Mouse (Mus musculus) neural tube, embryonic 11.5 days (tissue): ENCODE measurements around the gene 4930432K21Rik. TPM values are rescaled to one million over a fixed set of nuclear protein-coding genes. Genes with fewer than 3 reads are reported as not detected.

Source experiments
- ATAC-seq: fragments of 200-750 bp; cut with Nextera tagmentation; 2 replicates; pipeline ENCODE4 v1.8.0; 2017; ENCODE audit warnings: moderate number of reproducible peaks, mild to moderate bottlenecking, moderate TSS enrichment, moderate library complexity; ENCODE audit not compliant: insufficient read depth, low FRiP score, low TSS enrichment
- DNase-seq: peaks from one replicate; pipeline ENCODE4 v3.0.0-alpha.2; 2015; ENCODE audit warnings: low spot score
- H3K27ac ChIP-seq: fragments of 300-500 bp; sonication (generic); 2 replicates; pipeline ENCODE4 v1.5.1; 2014; ENCODE audit warnings: low read depth, mild to moderate bottlenecking, low read length
- H3K27me3 ChIP-seq: fragments of 300-500 bp; sonication (generic); 2 replicates; pipeline ENCODE4 v1.6.1; 2014; ENCODE audit warnings: mild to moderate bottlenecking, low read length, mixed read lengths; ENCODE audit not compliant: control insufficient read depth, insufficient read depth
- H3K36me3 ChIP-seq: fragments of 300-500 bp; sonication (generic); 2 replicates; pipeline ENCODE4 v1.6.1; 2014; ENCODE audit warnings: mild to moderate bottlenecking, low read length, moderate library complexity, mixed read lengths; ENCODE audit not compliant: control insufficient read depth, insufficient read depth
- H3K4me1 ChIP-seq: fragments of 300-500 bp; sonication (generic); 2 replicates; pipeline ENCODE4 v1.6.1; 2014; ENCODE audit warnings: low read length, mixed read lengths; ENCODE audit not compliant: control insufficient read depth, insufficient read depth
- H3K4me2 ChIP-seq: fragments of 300-500 bp; sonication (generic); 2 replicates; pipeline ENCODE4 v1.6.1; 2014; ENCODE audit warnings: low read depth, mild to moderate bottlenecking, moderate library complexity
- H3K4me3 ChIP-seq: fragments of 300-500 bp; sonication (generic); 2 replicates; pipeline ENCODE4 v1.5.1; 2014; ENCODE audit warnings: low read depth, low read length
- H3K9ac ChIP-seq: fragments of 300-500 bp; sonication (generic); 2 replicates; pipeline ENCODE4 v1.6.1; 2014; ENCODE audit warnings: mild to moderate bottlenecking, low read length
- H3K9me3 ChIP-seq: fragments of 300-500 bp; sonication (generic); 2 replicates; pipeline ENCODE4 v1.6.1; 2016; ENCODE audit warnings: low read length; ENCODE audit not compliant: control insufficient read depth
- WGBS: fragments of 180-500 bp; shearing (Covaris S2); extraction: QIAGEN DNeasy Blood & Tissue Kit; methylation state at CpG from one replicate; pipeline ENCODE4 v1.1.7; 2014; 5-methylcytosine and 5-hydroxymethylcytosine counted together
- microRNA counts: library from miRNA; unstranded; fragments of <30 nt; microRNA quantifications from one replicate; lab custom pipeline; 2015
- microRNA-seq: library from miRNA; unstranded; fragments of <30 nt; microRNA quantifications from one replicate; pipeline ENCODE4, GENCODE M21; 2016
- polyA plus RNA-seq: library from polyadenylated mRNA; unstranded; fragments of >200 nt; fragmentation: Nextera tagmentation; extraction: Ambion mirVana; gene quantifications from 2 replicates; pipeline ENCODE4 v1.2.1, GENCODE M21; 2014

Gene 4930432K21Rik
- polyA plus RNA-seq, 1 experiment from 2014 or later: 1.0 TPM

DNA sequence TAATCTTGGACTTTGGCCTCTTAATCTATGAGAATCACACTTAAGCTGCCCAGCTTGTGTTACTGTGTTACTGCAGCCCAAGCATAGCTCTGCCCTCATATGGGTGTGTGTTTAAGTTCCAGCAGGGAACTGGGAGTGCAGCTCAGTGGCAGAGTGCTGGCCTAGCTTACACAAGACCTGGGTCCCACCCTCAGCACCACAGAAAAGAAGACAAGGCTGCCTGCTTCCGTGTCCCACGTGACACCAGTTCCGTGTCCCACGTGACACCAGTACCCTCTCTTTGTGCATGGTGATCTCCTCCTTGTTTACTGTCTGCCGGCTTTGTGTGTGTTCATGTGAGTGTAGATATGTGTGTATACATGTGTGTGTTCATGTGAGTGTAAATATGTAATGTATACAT lies 70.3 kb downstream of the 4930432K21Rik start:
- 97% methylated on average over 5 of the region's 5 CpGs for WGBS
- no peak overlapping the region for H3K27ac ChIP-seq
- ATAC-seq (no peak), DNase-seq (no peak)
- no peaks in the 10 kb centered on the region for H3K9me3 ChIP-seq
- no peak overlapping the region for H3K4me3 ChIP-seq
- no peaks in the 10 kb centered on the region for H3K4me1 ChIP-seq
- peaks cover 21% of the 10 kb centered on the region for H3K36me3 ChIP-seq
- H3K9ac ChIP-seq: no peak overlapping the region
- no peak overlapping the region for H3K4me2 ChIP-seq
- H3K27me3 ChIP-seq: no peaks in the 10 kb centered on the region

GRCm38 (mm10) chr8:84220105-84220504 lies 72.3 kb downstream of the 4930432K21Rik start:
- WGBS: 90% methylated on average over 7 of the region's 7 CpGs

More at GRCm38 (mm10) chr8:84220105-84220504, 72.3 kb downstream of the 4930432K21Rik start:
- H3K27me3 ChIP-seq: no peaks in the 10 kb centered on the region
- no peak for ATAC-seq
- H3K9ac ChIP-seq: no peak overlapping the region
- no peak for DNase-seq
- peaks cover 28% of the 10 kb centered on the region for H3K36me3 ChIP-seq
- no peak overlapping the region for H3K4me3 ChIP-seq
- no peaks in the 10 kb centered on the region for H3K4me1 ChIP-seq
- no peak overlapping the region for H3K4me2 ChIP-seq
- no peak overlapping the region for H3K27ac ChIP-seq
- H3K9me3 ChIP-seq: no peaks in the 10 kb centered on the region

MicroRNAs within 50 kb of the gene (microRNA counts, 519-probe panel; counts per million panel counts)
- 2,802 counts per million, percentile 63 among the panel's probes with 10 or more counts for microRNA mmu-miR-181c (lab: Ali Mortazavi, UCI)
- 4,050 counts per million, percentile 75 among the panel's probes with 10 or more counts for microRNA mmu-miR-23a (lab: Ali Mortazavi, UCI)
- microRNA mmu-miR-27a (lab: Ali Mortazavi, UCI): 5,092 counts per million, percentile 89 among the panel's probes with 10 or more counts

Small RNA genes lying within 50 kb of the gene (microRNA-seq; reads per million reads assigned to microRNA genes)
- gene Gm25110: not detected
- 7,447 reads per million, percentile 94 among the genes with 10 or more reads in this experiment for gene Mir181c
- 5,137 reads per million, percentile 92 among the genes with 10 or more reads in this experiment for gene Mir181d
- 2,976 reads per million, percentile 86 among the genes with 10 or more reads in this experiment for gene Mir23a
- gene Mir24-2: not detected
- gene Mir27a: 66.9 reads per million, percentile 44 among the genes with 10 or more reads in this experiment
- not detected for gene Mir3074-2

Other genes with a start within 250 kb of the 4930432K21Rik start
- 20.6 and 21.6 TPM in 2 replicates for gene Adgrl1, start 247.9 kb upstream of the 4930432K21Rik start, polyA plus RNA-seq
- gene Gm10644, start 192.8 kb upstream of the 4930432K21Rik start, polyA plus RNA-seq: 0.44 and 0.57 TPM in 2 replicates
- 78.4 and 84.2 TPM in 2 replicates for gene Asf1b, start 192.5 kb upstream of the 4930432K21Rik start, polyA plus RNA-seq
- gene Prkaca, start 175.0 kb upstream of the 4930432K21Rik start, polyA plus RNA-seq: 154 and 171 TPM in 2 replicates
- gene Samd1, start 150.4 kb upstream of the 4930432K21Rik start, polyA plus RNA-seq: 14.4 and 16.5 TPM in 2 replicates
- gene 1700067K01Rik, start 146.5 kb upstream of the 4930432K21Rik start, polyA plus RNA-seq: 0.70 and 0.77 TPM in 2 replicates
- gene 2210011C24Rik, start 135.9 kb upstream of the 4930432K21Rik start, polyA plus RNA-seq: not detected in 2 replicates
- gene Palm3, start 126.6 kb upstream of the 4930432K21Rik start, polyA plus RNA-seq: 4.4 TPM in 2 replicates
- 0.12 and 0.13 TPM in 2 replicates for gene Il27ra, start 105.4 kb upstream of the 4930432K21Rik start, polyA plus RNA-seq
- gene Rln3, start 103.0 kb upstream of the 4930432K21Rik start, polyA plus RNA-seq: not detected in 2 replicates
- 1.8 and 2.6 TPM in 2 replicates for gene Gm10643, start 82.9 kb upstream of the 4930432K21Rik start, polyA plus RNA-seq
- 9.6 TPM in 2 replicates for gene Rfx1, start 81.2 kb upstream of the 4930432K21Rik start, polyA plus RNA-seq
- 17.0 and 17.1 TPM in 2 replicates for gene Dcaf15, start 43.3 kb upstream of the 4930432K21Rik start, polyA plus RNA-seq
- 0.27 TPM in 1 of 2 replicates, not detected in the other for gene Podnl1, start 22.0 kb upstream of the 4930432K21Rik start, polyA plus RNA-seq
- 11.2 and 12.4 TPM in 2 replicates for gene Cc2d1a, start 89 bp upstream of the 4930432K21Rik start, polyA plus RNA-seq
- gene Nanos3, start 37.2 kb downstream of the 4930432K21Rik start, polyA plus RNA-seq: 6.2 TPM in 2 replicates
- gene Zswim4, start 89.0 kb downstream of the 4930432K21Rik start, polyA plus RNA-seq: 34.9 and 35.5 TPM in 2 replicates
- gene D8Ertd738e, start 101.7 kb downstream of the 4930432K21Rik start, polyA plus RNA-seq: 301 and 323 TPM in 2 replicates
- gene Mri1, start 109.3 kb downstream of the 4930432K21Rik start, polyA plus RNA-seq: 50.7 and 55.9 TPM in 2 replicates
- 21.4 and 26.6 TPM in 2 replicates for gene Ccdc130, start 122.4 kb downstream of the 4930432K21Rik start, polyA plus RNA-seq
- gene Cacna1a, start 240.4 kb downstream of the 4930432K21Rik start, polyA plus RNA-seq: 4.6 and 6.9 TPM in 2 replicates